Mouse (Mus musculus): ENCODE results near the gene Slc4a1ap. TPM values are rescaled to one million over a fixed set of nuclear protein-coding genes. Genes with fewer than 3 reads are reported as not detected.

Gene Slc4a1ap
- polyA plus RNA-seq, 1 experiment, result 62.4 TPM

DNA sequence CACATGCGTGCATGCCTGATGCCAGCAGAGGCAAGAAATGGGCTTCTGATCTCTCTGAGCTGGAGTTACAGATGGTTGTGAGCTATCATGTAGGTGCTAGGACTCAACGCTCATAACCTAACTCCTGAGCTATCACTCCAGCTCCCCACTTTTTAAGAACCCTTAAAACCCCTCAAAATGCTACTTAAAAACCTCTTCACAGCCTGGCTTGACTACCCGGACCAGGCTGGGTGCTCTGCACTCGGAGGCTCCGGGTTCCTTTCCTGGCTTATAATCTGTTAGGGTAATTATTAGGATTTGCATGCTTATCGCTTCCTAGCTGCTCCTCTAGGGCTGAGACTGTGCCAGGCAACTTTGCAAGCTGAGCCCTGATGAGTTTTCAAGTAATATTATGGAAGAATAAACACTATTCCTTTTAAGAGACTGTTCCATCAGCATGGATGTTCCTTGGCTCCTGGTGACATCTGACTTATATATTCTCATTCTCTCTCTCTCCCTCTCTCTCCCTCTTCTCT is 70.7 kb downstream of the Slc4a1ap start:
- TF ChIP-seq CTCF (IDR thresholded peaks at IDR 0.05; ENCODE audit: low read depth, low read length), result no peak
- TF ChIP-seq EP300 (IDR thresholded peaks at IDR 0.05; ENCODE audit: insufficient read depth, low read depth, low read length), result no peak
- TF ChIP-seq POLR2A (IDR thresholded peaks at IDR 0.05; ENCODE audit: insufficient read depth, low read length), result no peak
- no peaks in the 10 kb centered on the region for H3K36me3 ChIP-seq (ENCODE audit: control insufficient read depth, insufficient read depth, low read length, poor library complexity, severe bottlenecking)
- H3K27me3 ChIP-seq (ENCODE audit: control insufficient read depth, insufficient read depth, low read length, poor library complexity, severe bottlenecking), result no peaks in the 10 kb centered on the region
- peaks cover 5% of the 10 kb centered on the region for H3K4me1 ChIP-seq (ENCODE audit: control insufficient read depth, insufficient read depth, low read length)
- H3K9me3 ChIP-seq (replicated peaks; ENCODE audit: control insufficient read depth, insufficient read depth, low read length, poor library complexity, severe bottlenecking), result no peaks in the 10 kb centered on the region
- H3K27ac ChIP-seq (ENCODE audit: insufficient read depth, low read length), result no peak overlapping the region; the same call in 1 of the 2 replicates
- H3K9ac ChIP-seq (ENCODE audit: low read depth, poor library complexity, severe bottlenecking), result peak overlapping the region; percentile 48
- peak overlapping the region; percentile 55 for H3K4me3 ChIP-seq (ENCODE audit: low read depth, low read length)

- H3K27me3 ChIP-seq (ENCODE audit: control insufficient read depth, insufficient read depth, low read length, poor library complexity, severe bottlenecking), result no peaks in the 10 kb centered on the region
- no peak overlapping the region for H3K4me3 ChIP-seq (ENCODE audit: low read depth, low read length)
- no peak overlapping the region for H3K27ac ChIP-seq (ENCODE audit: insufficient read depth, low read length)
- TF ChIP-seq CTCF (IDR thresholded peaks at IDR 0.05; ENCODE audit: low read depth, low read length) (no peak), POLR2A (IDR thresholded peaks at IDR 0.05; ENCODE audit: insufficient read depth, low read length) (no peak), EP300 (IDR thresholded peaks at IDR 0.05; ENCODE audit: insufficient read depth, low read depth, low read length) (no peak)
- peaks cover 6% of the 10 kb centered on the region for H3K4me1 ChIP-seq (ENCODE audit: control insufficient read depth, insufficient read depth, low read length)
- no peaks in the 10 kb centered on the region for H3K36me3 ChIP-seq (ENCODE audit: control insufficient read depth, insufficient read depth, low read length, poor library complexity, severe bottlenecking)
- no peak overlapping the region for H3K9ac ChIP-seq (ENCODE audit: low read depth, poor library complexity, severe bottlenecking)
- H3K9me3 ChIP-seq (replicated peaks; ENCODE audit: control insufficient read depth, insufficient read depth, low read length, poor library complexity, severe bottlenecking), result no peaks in the 10 kb centered on the region
Observed at GRCm38 (mm10) chr5:31598121-31598520, 71.3 kb downstream of the Slc4a1ap start.

- H3K4me1 ChIP-seq (ENCODE audit: control insufficient read depth, insufficient read depth, low read length), result peaks cover 6% of the 10 kb centered on the region
- H3K36me3 ChIP-seq (ENCODE audit: control insufficient read depth, insufficient read depth, low read length, poor library complexity, severe bottlenecking), result no peaks in the 10 kb centered on the region
- peak; percentile 74 for TF ChIP-seq CTCF (IDR thresholded peaks at IDR 0.05; ENCODE audit: low read depth, low read length)
- TF ChIP-seq POLR2A (IDR thresholded peaks at IDR 0.05; ENCODE audit: insufficient read depth, low read length), result no peak
- TF ChIP-seq EP300 (IDR thresholded peaks at IDR 0.05; ENCODE audit: insufficient read depth, low read depth, low read length), result no peak
- no peaks in the 10 kb centered on the region for H3K9me3 ChIP-seq (replicated peaks; ENCODE audit: control insufficient read depth, insufficient read depth, low read length, poor library complexity, severe bottlenecking)
- no peaks in the 10 kb centered on the region for H3K27me3 ChIP-seq (ENCODE audit: control insufficient read depth, insufficient read depth, low read length, poor library complexity, severe bottlenecking)
- no peak overlapping the region for H3K9ac ChIP-seq (ENCODE audit: low read depth, poor library complexity, severe bottlenecking)
- H3K4me3 ChIP-seq (ENCODE audit: low read depth, low read length), result no peak overlapping the region
- no peak overlapping the region for H3K27ac ChIP-seq (ENCODE audit: insufficient read depth, low read length)
Observed at GRCm38 (mm10) chr5:31598579-31598978, 71.8 kb downstream of the Slc4a1ap start.

DNA sequence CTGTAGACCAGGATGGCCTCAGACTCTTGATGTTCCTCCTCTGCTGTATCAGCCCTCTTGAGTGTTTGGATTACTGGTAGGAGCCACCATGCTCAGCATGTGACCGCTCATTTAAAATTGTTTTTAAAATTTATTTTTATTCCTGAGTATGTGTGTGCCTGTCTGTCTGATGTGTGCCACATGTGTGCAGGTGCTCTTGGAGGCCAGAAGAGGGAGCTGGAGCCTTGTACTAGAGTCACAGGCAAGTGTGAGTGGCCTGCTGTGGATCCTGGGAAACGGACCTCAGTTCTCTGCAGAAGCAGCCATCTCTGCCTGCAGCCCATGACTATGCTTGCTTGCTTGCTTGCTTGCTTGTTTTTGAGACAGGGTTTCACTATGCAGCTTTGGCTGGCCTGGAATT is 72.4 kb downstream of the Slc4a1ap start:
- Histone ChIP-seq H3K27me3 (ENCODE audit: control insufficient read depth, insufficient read depth, low read length, poor library complexity, severe bottlenecking) (no peaks in the 10 kb centered on the region), H3K4me1 (ENCODE audit: control insufficient read depth, insufficient read depth, low read length) (peaks cover 6% of the 10 kb centered on the region), H3K27ac (ENCODE audit: insufficient read depth, low read length) (no peak overlapping the region), H3K36me3 (ENCODE audit: control insufficient read depth, insufficient read depth, low read length, poor library complexity, severe bottlenecking) (no peaks in the 10 kb centered on the region), H3K9ac (ENCODE audit: low read depth, poor library complexity, severe bottlenecking) (no peak overlapping the region), H3K9me3 (replicated peaks; ENCODE audit: control insufficient read depth, insufficient read depth, low read length, poor library complexity, severe bottlenecking) (no peaks in the 10 kb centered on the region), H3K4me3 (ENCODE audit: low read depth, low read length) (no peak overlapping the region)
- TF ChIP-seq CTCF (IDR thresholded peaks at IDR 0.05; ENCODE audit: low read depth, low read length) (peak; percentile 69), POLR2A (IDR thresholded peaks at IDR 0.05; ENCODE audit: insufficient read depth, low read length) (no peak)

- Histone ChIP-seq H3K4me1 (ENCODE audit: control insufficient read depth, insufficient read depth, low read length) (peaks cover 3% of the 10 kb centered on the region), H3K9me3 (replicated peaks; ENCODE audit: control insufficient read depth, insufficient read depth, low read length, poor library complexity, severe bottlenecking) (no peaks in the 10 kb centered on the region), H3K9ac (ENCODE audit: low read depth, poor library complexity, severe bottlenecking) (no peak overlapping the region), H3K36me3 (ENCODE audit: control insufficient read depth, insufficient read depth, low read length, poor library complexity, severe bottlenecking) (no peaks in the 10 kb centered on the region), H3K27me3 (ENCODE audit: control insufficient read depth, insufficient read depth, low read length, poor library complexity, severe bottlenecking) (no peaks in the 10 kb centered on the region), H3K27ac (ENCODE audit: insufficient read depth, low read length) (no peak overlapping the region), H3K4me3 (ENCODE audit: low read depth, low read length) (no peak overlapping the region)
- TF ChIP-seq CTCF (IDR thresholded peaks at IDR 0.05; ENCODE audit: low read depth, low read length) (no peak), EP300 (IDR thresholded peaks at IDR 0.05; ENCODE audit: insufficient read depth, low read depth, low read length) (no peak), POLR2A (IDR thresholded peaks at IDR 0.05; ENCODE audit: insufficient read depth, low read length) (no peak)
Observed at GRCm38 (mm10) chr5:31601162-31601722, 74.4 kb downstream of the Slc4a1ap start.

- Histone ChIP-seq H3K27me3 (ENCODE audit: control insufficient read depth, insufficient read depth, low read length, poor library complexity, severe bottlenecking) (no peaks in the 10 kb centered on the region), H3K4me3 (ENCODE audit: low read depth, low read length) (0 out of 2 replicates have a peak overlapping the region, but pooled peaks have one; percentile 11), H3K9ac (ENCODE audit: low read depth, poor library complexity, severe bottlenecking) (peak overlapping the region; percentile 50; the same call in 1 of the 2 replicates), H3K27ac (ENCODE audit: insufficient read depth, low read length) (peak overlapping the region; percentile 96), H3K9me3 (replicated peaks; ENCODE audit: control insufficient read depth, insufficient read depth, low read length, poor library complexity, severe bottlenecking) (no peaks in the 10 kb centered on the region), H3K36me3 (ENCODE audit: control insufficient read depth, insufficient read depth, low read length, poor library complexity, severe bottlenecking) (no peaks in the 10 kb centered on the region), H3K4me1 (ENCODE audit: control insufficient read depth, insufficient read depth, low read length) (peaks cover 3% of the 10 kb centered on the region)
- TF ChIP-seq POLR2A (IDR thresholded peaks at IDR 0.05; ENCODE audit: insufficient read depth, low read length) (peak; percentile 59), EP300 (IDR thresholded peaks at IDR 0.05; ENCODE audit: insufficient read depth, low read depth, low read length) (peak; percentile 88), CTCF (IDR thresholded peaks at IDR 0.05; ENCODE audit: low read depth, low read length) (no peak)
Observed at GRCm38 (mm10) chr5:31602377-31602776, 75.6 kb downstream of the Slc4a1ap start.
